Mouse (Mus musculus) forebrain, embryonic 10.5 days (tissue): Measurements from ENCODE around the gene Nup50. TPM values are rescaled to one million over a fixed set of nuclear protein-coding genes. Genes with fewer than 3 reads are reported as not detected.
A peak's percentile ranks its signal among the peaks of the same experiment; 100 is the strongest.
"Not testable (repeated sequence)": the region's sequence is repeated elsewhere in the genome, so short reads cannot be mapped to it uniquely, and the experiment has no call there.

Source experiments
- DNase-seq: peaks from one replicate; pipeline ENCODE4 v3.0.0-alpha.2; 2017; ENCODE audit warnings: low spot score; ENCODE audit errors: extremely low spot score
- H3K27ac ChIP-seq: fragments of 300-500 bp; sonication (generic); 2 replicates; pipeline ENCODE4 v1.5.1; 2016; ENCODE audit warnings: mild to moderate bottlenecking
- H3K27me3 ChIP-seq: fragments of 300-500 bp; sonication (generic); 2 replicates; pipeline ENCODE4 v1.6.1; 2016; ENCODE audit warnings: mild to moderate bottlenecking; ENCODE audit not compliant: poor library complexity, severe bottlenecking
- H3K36me3 ChIP-seq: fragments of 300-500 bp; sonication (generic); replicated peaks from 2 replicates; pipeline ENCODE4 v1.6.1; 2016; ENCODE audit warnings: mild to moderate bottlenecking, moderate library complexity
- H3K4me1 ChIP-seq: fragments of 300-500 bp; sonication (generic); 2 replicates; pipeline ENCODE4 v1.6.1; 2016
- H3K4me3 ChIP-seq: fragments of 300-500 bp; sonication (generic); 2 replicates; pipeline ENCODE4 v1.5.1; 2016; ENCODE audit warnings: mild to moderate bottlenecking, moderate library complexity
- H3K9me3 ChIP-seq: fragments of 300-500 bp; sonication (generic); 2 replicates; pipeline ENCODE4 v1.6.1; 2016; ENCODE audit warnings: mild to moderate bottlenecking, moderate library complexity
- WGBS: fragments of 180-500 bp; shearing (Covaris S2); methylation state at CpG from one replicate; pipeline ENCODE4 v1.1.7; 2016; 5-methylcytosine and 5-hydroxymethylcytosine counted together
- polyA plus RNA-seq: library from polyadenylated mRNA; unstranded; fragments of >200 nt; fragmentation: Nextera tagmentation; extraction: Ambion mirVana; gene quantifications from 2 replicates; pipeline ENCODE4 v1.2.1, GENCODE M21; 2016

Nup50 gene
- 75.8 and 77.5 TPM in 2 replicates for polyA plus RNA-seq

DNA sequence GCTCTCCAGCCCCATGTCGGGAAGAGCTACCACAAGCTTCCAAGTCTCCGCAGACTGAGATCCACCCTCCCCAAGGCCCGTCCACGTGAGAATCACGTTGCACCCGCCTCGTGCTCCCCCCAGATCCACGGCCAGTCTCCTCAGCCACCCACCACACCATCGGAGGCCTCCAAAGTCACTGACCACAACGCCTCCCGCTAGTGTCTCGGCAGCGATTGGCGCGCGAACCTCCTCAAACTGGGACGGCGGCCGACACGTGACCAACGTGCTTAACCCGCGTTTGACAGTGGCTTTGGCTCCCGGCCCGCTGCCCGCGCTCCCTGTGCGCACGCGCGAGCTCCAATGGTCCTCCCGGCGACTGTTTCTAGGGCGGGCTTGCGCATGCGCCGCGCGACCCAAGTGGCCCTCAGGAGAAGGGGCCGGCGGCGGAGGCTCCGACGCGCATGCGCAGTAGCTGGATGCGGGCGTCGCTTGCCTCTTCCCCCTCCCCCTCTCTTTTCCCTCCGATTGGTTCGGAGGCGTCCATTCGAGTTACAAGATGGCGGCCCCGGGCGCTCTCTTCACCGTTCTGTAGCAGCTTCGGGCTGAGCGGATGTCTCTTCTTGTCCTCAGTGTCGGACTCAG is at the start of gene Nup50:
Nup50 (plus strand) TSS at position 528 of the 624 bp plus-strand sequence.
- Histone ChIP-seq H3K4me1 (peaks cover 36% of the 10 kb centered on the region), H3K4me3 (peak within 1 kb of the TSS; percentile 99), H3K27me3 (no peaks in the 10 kb centered on the region), H3K36me3 (peaks cover 39% of the 10 kb centered on the region), H3K9me3 (no peaks in the 10 kb centered on the region), H3K27ac (peak within 1 kb of the TSS; percentile 98)
- DNase-seq: peak; percentile 100
- under 1% methylated on average over 60 of the region's 60 CpGs for WGBS

DNA sequence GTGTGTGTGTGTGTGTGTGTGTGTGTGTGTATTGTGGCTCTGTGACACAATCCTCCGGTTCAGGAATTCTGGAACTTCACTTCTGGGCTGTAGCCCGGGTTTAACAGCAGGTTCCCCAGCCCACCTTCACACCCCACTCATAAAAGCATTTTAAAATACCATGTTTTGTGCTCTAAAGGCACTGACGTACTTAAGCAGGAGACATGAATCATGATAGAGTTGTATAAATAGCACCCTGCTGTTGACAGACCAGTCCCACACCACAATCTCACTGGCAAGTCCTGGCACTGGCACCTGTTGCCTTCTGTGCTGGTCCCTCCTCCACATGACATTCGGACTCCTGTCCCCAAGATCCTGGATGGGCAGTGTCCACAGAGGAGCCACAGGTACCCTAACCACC is 49.3 kb upstream of the Nup50 start:
- no peak overlapping the region for H3K27ac ChIP-seq
- DNase-seq: no peak
- 82% methylated on average over 4 of the region's 4 CpGs for WGBS
- no peaks in the 10 kb centered on the region for H3K4me1 ChIP-seq
- no peaks in the 10 kb centered on the region for H3K9me3 ChIP-seq
- H3K36me3 ChIP-seq: no peaks in the 10 kb centered on the region
- no peak overlapping the region for H3K4me3 ChIP-seq
- no peaks in the 10 kb centered on the region for H3K27me3 ChIP-seq

DNA sequence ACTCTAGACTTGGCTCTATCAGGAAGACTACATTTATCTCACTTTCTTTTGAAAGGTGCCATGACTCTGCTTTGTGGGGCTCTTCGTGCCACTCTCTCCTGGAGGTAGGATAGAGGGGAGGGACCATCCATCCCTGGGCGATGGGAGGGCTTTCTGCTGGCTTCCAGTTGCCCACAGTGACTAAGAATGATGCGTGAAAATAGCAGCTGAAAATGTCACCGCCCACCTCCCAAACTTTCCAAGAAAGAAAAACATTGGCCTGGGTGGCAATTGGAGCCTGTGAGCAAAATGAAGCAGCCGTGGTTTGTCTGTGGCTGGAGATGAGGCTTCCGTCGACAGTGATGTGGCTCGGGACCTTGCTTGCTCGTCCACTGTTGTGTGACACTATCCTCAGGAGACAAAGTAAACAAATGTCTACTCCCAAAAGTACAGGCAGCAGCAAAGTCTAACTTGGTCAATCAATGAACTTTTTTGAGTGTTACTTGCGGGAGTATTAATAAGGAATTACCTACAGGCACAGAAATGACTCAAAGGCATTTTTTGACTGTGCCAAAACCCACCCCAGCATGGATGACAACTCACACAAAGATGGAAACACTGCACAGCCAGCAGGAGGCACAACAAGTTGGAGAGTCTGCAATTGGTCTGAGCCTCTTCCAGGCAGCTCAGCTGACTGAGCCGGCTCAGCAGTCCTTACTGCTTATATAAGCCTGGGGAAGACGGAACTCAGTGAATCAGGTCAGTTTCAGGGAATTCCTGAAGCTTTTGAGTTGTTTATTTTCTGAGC is 46.0 kb upstream of the Nup50 start:
- Histone ChIP-seq H3K9me3 (no peaks in the 10 kb centered on the region), H3K4me3 (no peak overlapping the region)

DNA sequence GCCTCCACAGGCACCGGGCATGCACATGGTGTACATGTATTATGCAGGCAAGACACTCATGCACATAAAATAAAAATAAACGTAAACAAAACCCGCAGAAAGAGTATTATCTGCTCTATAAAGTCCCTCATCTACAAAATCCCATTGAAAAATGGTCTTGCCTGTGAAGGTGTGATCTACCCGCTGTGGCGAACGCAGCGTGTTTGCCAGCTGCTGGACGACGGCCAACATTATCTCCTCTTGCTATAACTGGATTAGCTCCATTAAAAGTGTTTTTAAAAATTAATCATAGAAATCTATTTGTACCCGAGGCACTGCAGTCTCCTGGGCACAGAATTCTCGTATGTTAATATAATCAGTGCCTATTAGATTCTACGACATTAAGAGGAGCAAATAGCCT is 35.1 kb upstream of the Nup50 start:
- H3K27me3 ChIP-seq: no peaks in the 10 kb centered on the region
- H3K4me3 ChIP-seq: no peak overlapping the region
- no peak overlapping the region for H3K27ac ChIP-seq
- no peaks in the 10 kb centered on the region for H3K36me3 ChIP-seq
- 93% methylated on average over 12 of the region's 12 CpGs for WGBS
- peaks cover 15% of the 10 kb centered on the region for H3K4me1 ChIP-seq
- DNase-seq: no peak
- no peaks in the 10 kb centered on the region for H3K9me3 ChIP-seq

More for the DNA sequence above, 46.0 kb upstream of the Nup50 start:
- Histone ChIP-seq H3K27ac (no peak overlapping the region), H3K4me1 (peaks cover 5% of the 10 kb centered on the region; the same call in 1 of the 2 replicates), H3K36me3 (no peaks in the 10 kb centered on the region), H3K27me3 (no peaks in the 10 kb centered on the region)
- no peak for DNase-seq
- WGBS: 86% methylated on average over 12 of the region's 12 CpGs

DNA sequence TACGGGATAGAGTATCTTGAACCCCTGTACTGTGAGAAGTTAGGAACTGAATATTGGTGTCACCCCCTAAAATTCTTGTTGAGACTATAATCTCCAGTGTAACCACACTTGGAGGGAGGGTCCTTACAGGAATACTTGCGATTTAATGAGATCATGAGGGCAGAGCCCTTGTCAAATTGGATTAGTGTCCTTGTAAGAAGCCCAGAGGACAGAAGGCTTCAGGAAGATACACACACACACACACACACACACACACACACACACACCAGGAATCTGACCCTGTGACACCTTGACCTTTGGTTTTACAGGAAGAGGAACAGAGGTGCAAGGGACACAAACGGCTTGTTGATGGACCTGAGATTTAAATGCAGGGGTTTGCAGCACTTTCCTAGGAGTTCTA is 32.0 kb upstream of the Nup50 start:
- Histone ChIP-seq H3K36me3 (no peaks in the 10 kb centered on the region), H3K27me3 (no peaks in the 10 kb centered on the region), H3K4me3 (no peak overlapping the region), H3K4me1 (peaks cover 15% of the 10 kb centered on the region), H3K9me3 (peaks cover 11% of the 10 kb centered on the region), H3K27ac (no peak overlapping the region)
- no peak for DNase-seq
- 57% methylated on average over 3 of the region's 3 CpGs for WGBS

DNA sequence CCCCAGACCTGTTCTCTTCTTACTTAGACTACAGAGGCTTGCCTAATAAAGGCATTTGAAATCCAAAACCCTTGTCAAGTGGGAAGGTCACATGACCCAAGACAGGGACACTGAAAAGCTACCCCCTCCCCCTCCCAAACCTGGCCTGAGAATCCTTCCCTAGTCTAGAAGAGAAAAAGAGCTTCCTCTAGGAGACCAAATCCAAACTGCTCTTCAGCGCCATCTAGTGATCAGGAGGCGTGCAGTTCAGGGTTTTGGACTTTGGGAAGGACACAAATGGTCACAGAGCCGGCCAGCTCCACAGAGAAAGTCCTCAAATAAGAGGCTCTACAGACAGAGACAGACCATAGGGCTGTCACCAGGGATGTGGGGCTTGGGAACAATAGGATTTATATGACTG is 31.6 kb upstream of the Nup50 start:
- 2% methylated on average over 3 of the region's 3 CpGs for WGBS
- peaks cover 11% of the 10 kb centered on the region for H3K9me3 ChIP-seq

DNA sequence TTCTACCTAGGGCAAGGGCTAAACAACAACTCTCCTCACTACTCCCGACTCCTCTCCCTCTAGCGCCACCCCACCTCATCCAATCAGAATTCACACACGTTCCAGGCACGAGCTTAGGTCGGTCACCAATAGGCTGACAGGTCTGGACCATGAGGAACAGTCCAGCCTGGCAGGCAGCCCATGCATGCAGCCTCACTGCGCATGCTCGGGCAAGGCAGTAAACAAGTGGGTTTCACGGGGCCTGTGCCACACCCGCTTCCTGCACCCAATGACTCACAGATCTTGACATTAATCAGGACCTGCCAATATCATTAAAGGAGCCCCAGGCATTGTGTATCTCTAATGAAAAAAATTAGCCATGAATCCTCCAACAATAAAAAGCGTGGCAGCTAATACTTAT is 27.0 kb upstream of the Nup50 start:
- H3K27me3 ChIP-seq, H3K36me3 ChIP-seq, H3K4me3 ChIP-seq, DNase-seq, H3K27ac ChIP-seq: not testable (repeated sequence)
- WGBS: 79% methylated on average over 10 of the region's 10 CpGs
- peaks cover 11% of the 10 kb centered on the region for H3K9me3 ChIP-seq
- peaks cover 15% of the 10 kb centered on the region for H3K4me1 ChIP-seq

More for the DNA sequence above, 31.6 kb upstream of the Nup50 start:
- Histone ChIP-seq H3K27me3 (no peaks in the 10 kb centered on the region), H3K4me1 (peaks cover 15% of the 10 kb centered on the region), H3K27ac (no peak overlapping the region), H3K36me3 (no peaks in the 10 kb centered on the region), H3K4me3 (no peak overlapping the region)
- peak; percentile 74 for DNase-seq

DNA sequence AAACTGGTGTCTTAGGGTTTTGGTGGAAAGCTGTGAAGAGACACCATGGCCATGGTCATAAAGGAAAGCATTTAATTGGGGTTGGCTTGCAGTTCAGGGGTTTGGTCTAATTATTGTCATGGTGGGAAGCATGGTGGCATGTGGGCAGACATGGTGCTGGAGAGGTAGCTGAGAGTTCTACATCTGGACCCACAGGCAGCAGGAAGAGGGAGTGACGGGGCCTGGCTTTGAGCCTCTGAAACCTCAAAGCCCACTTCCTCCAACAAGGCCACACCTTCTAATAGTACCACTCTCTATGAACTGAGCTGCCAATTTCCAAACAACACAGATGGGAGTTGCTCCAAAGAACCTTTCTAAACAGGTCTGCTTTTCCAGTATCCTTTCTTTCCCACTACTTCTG is 26.5 kb upstream of the Nup50 start:
- 76% methylated on average over 1 of the region's 1 CpGs for WGBS

DNA sequence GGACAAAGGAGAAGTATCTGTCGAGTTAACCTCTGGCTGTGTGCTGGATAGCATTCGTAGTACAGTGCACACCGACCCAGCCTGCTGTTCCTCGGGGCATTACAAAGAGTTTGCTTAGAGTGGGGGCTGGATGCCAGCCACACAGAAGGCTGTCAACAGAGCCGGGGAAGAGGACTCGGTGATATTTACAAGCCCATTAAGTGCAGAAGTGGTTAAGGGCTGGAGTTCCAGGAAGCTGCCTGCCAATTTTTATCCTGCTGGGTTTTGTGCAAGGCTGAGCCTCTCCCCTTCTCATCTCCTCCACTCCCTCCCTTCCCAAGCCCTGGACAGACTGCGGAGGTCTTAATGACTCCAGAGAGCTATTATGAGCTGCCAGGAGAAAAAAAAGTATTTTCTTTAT is 25.1 kb upstream of the Nup50 start:
- H3K27ac ChIP-seq: no peak overlapping the region
- no peak for DNase-seq

More for the DNA sequence above, 26.5 kb upstream of the Nup50 start:
- Histone ChIP-seq H3K4me3 (no peak overlapping the region), H3K9me3 (peaks cover 11% of the 10 kb centered on the region), H3K27ac (no peak overlapping the region), H3K36me3 (no peaks in the 10 kb centered on the region), H3K4me1 (peaks cover 11% of the 10 kb centered on the region), H3K27me3 (no peaks in the 10 kb centered on the region)
- DNase-seq: no peak

DNA sequence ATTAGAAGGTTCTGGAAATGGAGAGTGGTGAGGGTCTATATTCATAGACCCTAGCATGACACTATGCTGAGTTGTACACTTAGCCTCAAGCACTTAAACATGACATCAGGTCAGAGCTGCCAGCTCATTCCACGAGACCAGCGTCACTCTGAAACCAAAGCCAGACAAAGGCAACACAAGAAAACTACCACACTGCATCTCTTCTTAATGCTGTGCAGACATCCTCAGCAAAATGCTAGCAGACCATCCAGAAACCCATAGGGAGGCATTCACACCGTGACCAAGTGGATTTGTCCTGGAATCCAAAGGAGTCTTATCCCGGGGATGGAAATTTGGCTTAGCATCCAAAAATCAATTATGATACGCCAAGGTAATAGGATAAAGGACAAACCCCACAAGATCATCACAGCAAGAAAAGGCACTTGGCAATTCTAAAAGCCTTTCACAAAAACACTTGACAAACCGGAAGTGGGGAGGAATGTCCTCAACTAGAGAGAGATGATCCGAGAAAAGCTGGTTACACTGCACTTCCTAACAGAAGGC is 19.3 kb upstream of the Nup50 start:
- Histone ChIP-seq H3K27ac (no peak overlapping the region), H3K9me3 (no peaks in the 10 kb centered on the region), H3K36me3 (no peaks in the 10 kb centered on the region), H3K27me3 (no peaks in the 10 kb centered on the region), H3K4me3 (no peak overlapping the region), H3K4me1 (peaks cover 4% of the 10 kb centered on the region; the same call in 1 of the 2 replicates)
- DNase-seq: no peak
- 67% methylated on average over 7 of the region's 7 CpGs for WGBS

More for the DNA sequence above, 25.1 kb upstream of the Nup50 start:
- Histone ChIP-seq H3K36me3 (no peaks in the 10 kb centered on the region), H3K27me3 (no peaks in the 10 kb centered on the region), H3K4me3 (no peak overlapping the region), H3K4me1 (peaks cover 11% of the 10 kb centered on the region; the same call in 1 of the 2 replicates), H3K9me3 (peaks cover 11% of the 10 kb centered on the region)
- 81% methylated on average over 7 of the region's 7 CpGs for WGBS

DNA sequence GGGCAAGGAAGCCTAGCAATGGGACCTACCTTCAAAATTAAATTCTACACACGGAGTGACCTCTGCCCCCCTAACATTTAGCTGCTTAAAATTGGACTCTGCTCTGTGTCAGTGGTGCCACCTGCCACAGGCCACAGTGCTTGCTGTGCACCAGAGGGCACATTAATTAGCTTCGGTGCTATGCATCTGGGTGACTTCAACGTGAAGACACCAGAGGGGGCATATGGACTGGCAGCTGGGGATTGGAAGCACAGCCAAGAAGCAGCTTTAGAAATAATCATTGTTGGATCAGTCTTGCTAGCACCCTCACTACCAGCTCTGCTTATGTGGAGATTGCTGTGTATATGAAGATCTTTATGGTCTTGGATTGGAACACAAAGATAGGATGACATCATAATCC is 10.0 kb upstream of the Nup50 start:
- no peaks in the 10 kb centered on the region for H3K27me3 ChIP-seq
- H3K4me1 ChIP-seq: 0 out of 2 replicates have a peak, but pooled peaks cover 2% of the 10 kb centered on the region
- H3K36me3 ChIP-seq: peaks cover 35% of the 10 kb centered on the region
- no peak overlapping the region for H3K4me3 ChIP-seq
- no peak for DNase-seq
- H3K27ac ChIP-seq: no peak overlapping the region
- peaks cover 9% of the 10 kb centered on the region; the same call in 1 of the 2 replicates for H3K9me3 ChIP-seq
- WGBS: 89% methylated on average over 3 of the region's 3 CpGs

DNA sequence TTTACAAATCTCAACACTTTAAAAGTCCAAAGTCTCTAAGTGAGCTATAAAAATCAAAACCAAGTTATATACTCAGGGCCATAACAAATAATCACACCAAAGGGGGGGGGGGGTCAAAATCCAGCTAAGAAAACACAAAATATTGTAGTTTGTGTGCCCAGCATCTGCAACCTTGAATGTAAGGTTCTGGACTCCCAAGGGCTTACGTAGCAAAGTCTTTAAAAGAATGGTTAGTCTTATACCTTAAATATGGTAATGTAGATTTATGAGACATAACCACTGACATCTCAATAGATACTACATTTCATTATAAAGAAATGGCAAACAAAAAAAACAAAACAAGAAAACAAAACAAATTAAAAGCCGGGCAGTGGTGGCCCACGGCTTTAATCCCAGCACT is 3.3 kb upstream of the Nup50 start, which contains the start of gene Gm29666:
Gm29666 (minus strand) TSS at position 101 of the 400 bp plus-strand sequence.
- 90% methylated on average over 3 of the region's 3 CpGs for WGBS
- Histone ChIP-seq H3K27me3 (no peaks in the 10 kb centered on the region), H3K36me3 (peaks cover 16% of the 10 kb centered on the region), H3K9me3 (no peaks in the 10 kb centered on the region), H3K4me1 (peaks cover 26% of the 10 kb centered on the region), H3K27ac (no peak within 1 kb of the TSS), H3K4me3 (no peak within 1 kb of the TSS)
- DNase-seq: no peak
